Mouse (Mus musculus): ENCODE measurements around the gene Nfkbil1. TPM values are rescaled to one million over a fixed set of nuclear protein-coding genes. Genes with fewer than 3 reads are reported as not detected.

The Nfkbil1 gene
- total RNA-seq, 2 experiments from 2014 or later, result 1.9 to 6.7 TPM

GRCm38 (mm10) chr17:35204494-35205379 lies 30.9 kb downstream of the Nfkbil1 start, which contains the start of gene Lta:
Gene Lta (minus strand): TSS chr17:35205351.
- ATAC-seq (replicated peaks; ENCODE audit: poor library complexity), result no peak

GRCm38 (mm10) chr17:35202442-35202841 lies 33.1 kb downstream of the Nfkbil1 start:
- ATAC-seq (replicated peaks; ENCODE audit: poor library complexity), result no peak

GRCm38 (mm10) chr17:35201787-35202186 lies 33.8 kb downstream of the Nfkbil1 start, which contains the start of gene Tnf:
Gene Tnf (minus strand): TSS chr17:35202007.
- peak; percentile 56 for ATAC-seq (replicated peaks; ENCODE audit: poor library complexity)

DNA sequence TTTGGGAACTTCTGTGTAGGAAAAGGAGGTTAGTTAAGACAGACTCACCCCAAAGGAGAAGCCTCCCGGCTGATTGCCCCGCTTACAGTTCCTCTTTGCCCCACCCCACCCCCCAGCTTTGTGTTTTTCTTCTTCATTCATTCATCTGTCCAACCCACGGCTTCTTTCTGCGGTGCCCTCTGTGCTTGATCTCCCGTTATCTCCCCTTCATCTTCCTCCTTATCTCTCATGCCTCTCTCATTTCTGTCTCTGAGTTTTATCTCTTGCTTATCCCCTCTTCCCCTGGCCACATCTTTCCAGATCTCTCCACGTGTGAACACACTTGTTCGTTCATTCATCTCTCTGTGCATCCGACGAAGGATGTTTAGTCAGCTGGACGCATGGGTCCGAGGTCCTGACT lies 34.5 kb downstream of the Nfkbil1 start:
- no peak for ATAC-seq (replicated peaks; ENCODE audit: poor library complexity)

GRCm38 (mm10) chr17:35200398-35200797 lies 35.2 kb downstream of the Nfkbil1 start:
- ATAC-seq (replicated peaks; ENCODE audit: poor library complexity), result peak; percentile 83

DNA sequence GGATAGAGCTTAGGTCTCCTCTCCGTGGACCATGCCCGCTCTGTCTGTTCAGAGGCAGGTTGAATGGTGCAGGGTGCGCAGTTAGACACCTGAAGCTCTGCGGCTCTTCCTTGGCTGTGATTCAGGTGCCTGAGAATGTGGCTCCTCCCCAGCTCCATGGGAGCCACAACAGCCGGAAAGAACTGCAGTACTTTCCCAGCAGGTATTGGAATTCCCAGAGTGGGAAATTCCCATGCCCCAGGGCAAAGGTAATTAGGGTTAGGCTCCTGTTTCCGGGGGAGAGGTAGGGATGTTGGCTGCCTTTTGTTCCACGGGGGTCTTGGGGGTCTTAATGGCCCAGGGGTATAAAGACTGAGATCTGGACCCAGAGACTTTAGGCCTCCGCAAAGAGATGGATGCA lies 36.6 kb downstream of the Nfkbil1 start:
- no peak for ATAC-seq (replicated peaks; ENCODE audit: poor library complexity)

DNA sequence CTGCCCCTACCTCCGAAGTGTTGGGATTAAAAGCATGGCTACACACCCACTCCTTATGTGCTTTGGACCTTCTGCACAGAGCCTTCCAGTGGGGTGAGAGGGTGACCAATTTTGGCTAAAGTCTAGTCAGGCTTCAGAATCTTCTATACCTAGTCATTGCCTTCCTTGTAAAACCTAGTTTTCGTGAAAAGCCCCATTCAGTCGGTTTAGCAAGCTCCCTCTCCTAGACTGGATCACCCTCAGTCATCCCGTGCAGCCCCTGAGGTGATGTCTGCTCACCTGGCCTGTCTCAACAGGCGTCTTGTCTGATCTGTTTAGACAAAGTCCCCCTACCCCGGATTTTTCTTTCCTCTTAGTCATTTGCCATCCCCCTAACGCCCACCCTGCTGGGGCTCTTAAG lies 37.6 kb downstream of the Nfkbil1 start:
- no peak for ATAC-seq (replicated peaks; ENCODE audit: poor library complexity)

GRCm38 (mm10) chr17:35197126-35197525 lies 38.5 kb downstream of the Nfkbil1 start:
- ATAC-seq (replicated peaks; ENCODE audit: poor library complexity), result no peak

DNA sequence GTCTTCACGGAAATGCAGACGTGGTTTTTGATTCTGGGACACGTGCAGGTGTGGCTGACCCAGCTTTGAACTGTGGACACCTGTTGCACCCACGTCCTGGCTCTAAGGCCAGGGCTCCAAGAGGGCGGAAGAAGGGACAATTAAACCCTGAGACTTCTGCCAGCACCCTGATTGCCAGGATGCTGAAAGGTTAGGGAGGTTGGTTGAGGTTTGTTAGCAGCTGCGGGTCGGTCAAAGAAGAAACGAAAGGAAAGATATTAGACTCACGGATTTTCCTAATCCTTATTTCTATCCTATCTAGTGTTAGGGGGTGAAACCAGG lies 39.3 kb downstream of the Nfkbil1 start:
- ATAC-seq (replicated peaks; ENCODE audit: poor library complexity), result no peak

- peak; percentile 79 for ATAC-seq (replicated peaks; ENCODE audit: poor library complexity)
Observed at GRCm38 (mm10) chr17:35195631-35196320, 39.8 kb downstream of the Nfkbil1 start.

DNA sequence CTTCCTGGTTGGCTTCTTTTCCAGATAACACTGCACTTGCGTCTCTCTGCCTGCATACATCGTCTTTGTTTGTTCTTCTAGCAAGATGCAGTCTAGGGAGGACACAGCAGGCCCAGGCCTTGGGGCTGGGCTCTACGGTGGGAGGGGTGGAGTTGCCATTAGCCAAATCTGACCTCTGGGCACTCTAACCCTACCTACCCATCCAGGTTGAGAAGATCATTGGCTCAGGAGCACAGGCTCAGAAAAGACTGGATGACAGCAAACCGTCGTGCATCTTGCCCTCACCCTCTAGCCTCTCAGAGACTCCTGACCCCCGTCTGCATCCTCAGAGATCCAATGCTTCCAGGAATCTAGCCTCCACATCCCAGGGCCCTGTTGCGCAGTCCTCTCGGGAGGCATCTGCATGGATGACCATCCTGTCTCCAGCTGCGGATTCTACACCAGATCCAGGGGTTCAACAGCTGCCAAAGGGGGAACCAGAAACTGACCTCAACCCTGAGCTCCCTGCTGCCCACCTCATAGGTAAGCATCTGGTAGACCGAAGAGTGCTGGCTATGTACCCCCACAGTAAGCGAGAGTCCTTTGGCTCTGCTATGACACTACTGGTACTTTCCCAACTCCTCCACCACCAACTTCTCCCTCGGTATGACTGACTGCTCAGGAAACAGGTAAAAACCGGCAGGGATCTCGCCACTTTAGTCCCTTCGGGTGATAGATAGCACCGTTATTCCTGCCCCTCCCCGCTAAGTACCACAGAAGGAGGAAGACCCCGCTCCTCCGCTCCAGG lies 40.6 kb downstream of the Nfkbil1 start:
- no peak for ATAC-seq (replicated peaks; ENCODE audit: poor library complexity)

DNA sequence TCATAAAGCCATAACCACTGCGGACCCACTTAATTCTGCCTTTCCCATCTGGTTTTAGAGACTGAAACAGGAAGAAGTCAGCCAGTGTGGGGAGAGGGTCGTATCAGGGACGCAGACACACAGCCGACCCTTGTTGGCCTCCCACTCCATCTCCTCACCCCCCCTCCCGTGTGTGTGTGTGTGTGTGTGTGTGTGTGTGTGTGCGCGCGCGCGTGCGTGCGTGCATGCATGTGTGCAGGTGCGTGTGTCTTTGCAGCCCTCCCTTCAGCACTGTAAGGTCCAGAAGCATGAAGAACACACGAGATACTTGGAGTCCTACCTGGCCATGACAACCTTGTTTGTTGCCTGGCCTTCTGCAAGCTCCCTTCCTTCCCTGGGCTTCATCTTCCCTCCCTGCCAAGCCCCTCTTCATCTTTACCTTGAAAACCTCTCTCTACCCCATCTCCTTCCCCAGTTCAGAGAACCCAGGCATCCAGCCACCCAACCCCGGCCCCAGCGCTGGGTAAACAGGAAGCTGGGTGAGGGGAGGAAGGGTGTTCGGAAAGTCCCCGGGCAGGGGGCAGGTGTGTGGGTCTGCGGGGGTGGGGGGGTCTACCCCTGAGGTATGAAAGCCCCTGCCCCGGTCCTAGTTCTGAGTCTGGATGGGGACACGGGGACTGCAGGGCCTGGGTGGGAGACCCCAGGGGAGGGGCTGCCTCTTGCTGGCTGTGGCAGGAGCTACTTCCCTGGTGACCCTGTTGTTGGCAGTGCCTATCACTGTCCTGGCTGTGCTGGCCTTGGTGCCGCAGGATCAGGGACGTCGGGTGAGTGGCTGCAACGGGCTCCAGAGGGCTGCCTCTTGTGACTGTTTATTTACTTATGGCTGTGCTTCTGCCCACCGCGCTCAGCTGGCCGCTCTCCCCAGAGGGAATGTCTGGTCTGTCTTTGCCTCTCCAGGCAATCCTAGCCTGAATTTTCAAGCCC lies 41.4 kb downstream of the Nfkbil1 start, which contains the start of gene Ltb:
Ltb (plus strand) TSS at position 559 of the 963 bp plus-strand sequence.
- no peak for ATAC-seq (replicated peaks; ENCODE audit: poor library complexity)

DNA sequence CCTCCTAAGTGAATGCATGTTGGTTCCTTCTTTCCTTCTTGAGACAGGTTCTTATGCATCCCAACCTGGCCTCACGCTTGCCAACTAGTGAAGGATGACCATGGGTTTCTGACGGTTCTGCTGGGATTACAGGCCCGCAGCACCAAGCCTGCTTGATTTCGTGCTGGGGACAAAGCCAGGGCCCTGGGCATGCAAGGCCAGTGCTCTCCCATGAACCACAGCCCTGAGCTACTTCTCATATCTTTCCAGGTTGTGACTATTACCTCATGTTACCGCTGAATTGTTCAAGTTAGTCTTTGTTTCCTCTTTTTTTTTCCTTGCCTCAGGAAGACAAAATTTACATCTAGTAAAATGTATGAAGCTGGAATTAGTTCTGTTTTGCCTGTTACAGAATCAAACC lies 42.7 kb downstream of the Nfkbil1 start:
- peak; percentile 47 for ATAC-seq (replicated peaks; ENCODE audit: poor library complexity)

DNA sequence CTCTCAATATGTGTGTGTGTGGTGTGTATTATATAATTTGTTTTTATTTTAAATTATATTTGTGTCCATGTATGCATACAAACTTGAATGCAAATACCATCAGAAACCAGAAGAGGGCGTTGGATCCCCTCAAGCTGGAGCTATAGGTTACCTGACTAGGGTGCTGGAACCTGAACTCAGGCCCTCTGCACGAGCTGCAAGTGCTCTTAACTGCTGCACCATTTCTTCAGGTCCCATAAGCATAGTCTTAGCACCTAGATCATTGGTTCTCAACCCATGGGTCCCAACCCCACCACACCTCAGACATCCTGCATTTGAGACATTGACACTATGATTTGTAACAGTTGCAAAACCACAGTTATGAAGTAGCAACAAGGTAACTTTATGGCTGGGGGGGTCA lies 43.9 kb downstream of the Nfkbil1 start:
- no peak for ATAC-seq (replicated peaks; ENCODE audit: poor library complexity)

GRCm38 (mm10) chr17:35190096-35190495 lies 45.5 kb downstream of the Nfkbil1 start:
- ATAC-seq (replicated peaks; ENCODE audit: poor library complexity), result 0 out of 2 replicates have a peak, but pooled peaks have one; percentile 3

GRCm38 (mm10) chr17:35189186-35189585 lies 46.4 kb downstream of the Nfkbil1 start:
- ATAC-seq (replicated peaks; ENCODE audit: poor library complexity), result peak; percentile 33; the same call in 1 of the 2 replicates

GRCm38 (mm10) chr17:35187959-35188610 lies 47.5 kb downstream of the Nfkbil1 start, which contains the start of gene Lst1:
Gene Lst1 (minus strand): TSS chr17:35188439.
- ATAC-seq (replicated peaks; ENCODE audit: poor library complexity), result peak; percentile 32

GRCm38 (mm10) chr17:35187345-35187744 lies 48.2 kb downstream of the Nfkbil1 start:
- no peak for ATAC-seq (replicated peaks; ENCODE audit: poor library complexity)

GRCm38 (mm10) chr17:35186681-35187080 lies 48.9 kb downstream of the Nfkbil1 start:
- 0 out of 2 replicates have a peak, but pooled peaks have one; percentile 22 for ATAC-seq (replicated peaks; ENCODE audit: poor library complexity)
